Mouse (Mus musculus): ENCODE measurements around the gene Mtif3. TPM values are rescaled to one million over a fixed set of nuclear protein-coding genes. Genes with fewer than 3 reads are reported as not detected.
A peak's percentile ranks its signal among the peaks of the same experiment; 100 is the strongest.
"Not testable (repeated sequence)": the region's sequence is repeated elsewhere in the genome, so short reads cannot be mapped to it uniquely, and the experiment has no call there.

Gene Mtif3
- polyA plus RNA-seq, 1 experiment from 2014 or later = 25.9 TPM

- H3K27ac ChIP-seq = peak overlapping the region; percentile 61; the same call in 1 of the 2 replicates
- H3K9ac ChIP-seq (replicated peaks) = peak overlapping the region; percentile 85
- H3K9me3 ChIP-seq = no peaks in the 10 kb centered on the region; the same call in 1 of the 2 replicates
- H3K36me3 ChIP-seq = peaks cover 24% of the 10 kb centered on the region
- peak overlapping the region; percentile 81 for H3K4me3 ChIP-seq (replicated peaks)
- 24% methylated on average over 10 of the region's 10 CpGs for WGBS
- ATAC-seq = 0 out of 2 replicates have a peak, but pooled peaks have one; percentile 5
- peak overlapping the region; percentile 94 for H3K4me2 ChIP-seq (replicated peaks)
- 0 out of 2 replicates have a peak, but pooled peaks cover 5% of the 10 kb centered on the region for H3K27me3 ChIP-seq
- H3K4me1 ChIP-seq (replicated peaks) = peaks cover 14% of the 10 kb centered on the region
Measured at GRCm38 (mm10) chr5:146948041-146948507, 15.5 kb downstream of the Mtif3 start.

DNA sequence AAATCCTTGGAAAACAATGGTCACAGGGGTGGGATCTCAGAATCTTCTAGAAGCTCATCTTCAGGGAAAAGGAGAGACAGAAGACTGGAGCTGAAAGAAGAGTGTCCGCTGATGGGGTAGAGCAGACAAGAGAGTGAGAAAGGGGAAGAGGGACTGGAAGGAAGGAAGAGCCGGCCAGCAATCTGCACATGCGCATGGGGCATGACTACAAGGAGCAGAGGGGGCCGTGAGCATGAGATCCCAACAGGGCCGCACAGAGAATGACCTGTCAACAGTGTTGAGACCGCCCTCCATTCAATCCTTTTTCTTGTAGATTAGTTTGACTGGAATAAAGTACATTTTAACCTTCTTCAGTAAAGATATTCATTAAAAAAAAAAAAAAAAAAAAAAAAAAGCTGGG is 16.1 kb downstream of the Mtif3 start:
- Histone ChIP-seq H3K36me3 (peaks cover 18% of the 10 kb centered on the region), H3K9me3 (no peaks in the 10 kb centered on the region; the same call in 1 of the 2 replicates), H3K27ac (no peak overlapping the region), H3K4me2 (replicated peaks) (peak overlapping the region; percentile 94; the same call in 1 of the 2 replicates), H3K27me3 (0 out of 2 replicates have a peak, but pooled peaks cover 5% of the 10 kb centered on the region), H3K9ac (replicated peaks) (no peak overlapping the region), H3K4me1 (replicated peaks) (peaks cover 14% of the 10 kb centered on the region), H3K4me3 (replicated peaks) (no peak overlapping the region)
- 93% methylated on average over 6 of the region's 6 CpGs for WGBS
- ATAC-seq = no peak

DNA sequence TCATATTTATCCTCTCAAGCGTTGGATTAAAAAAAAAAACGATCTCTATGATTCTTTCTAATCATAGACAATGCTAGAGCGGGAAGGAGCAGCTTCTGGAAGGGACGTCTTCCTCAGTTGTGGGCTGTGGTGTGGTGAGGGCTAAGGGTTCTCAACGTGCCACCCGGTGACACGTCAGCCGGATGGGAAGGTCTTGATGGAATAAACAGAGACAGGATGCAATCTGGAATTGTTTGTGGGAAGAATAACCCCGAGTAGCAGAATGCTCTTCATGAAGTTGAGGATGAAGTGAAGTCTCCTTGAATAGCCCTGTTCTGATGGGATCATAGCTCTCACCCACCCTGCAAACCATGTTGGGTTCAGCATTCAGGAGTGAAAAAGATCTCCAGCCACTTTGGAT is 16.9 kb downstream of the Mtif3 start:
- Histone ChIP-seq H3K27ac (no peak overlapping the region), H3K4me3 (replicated peaks) (no peak overlapping the region), H3K4me1 (replicated peaks) (peaks cover 14% of the 10 kb centered on the region), H3K4me2 (replicated peaks) (no peak overlapping the region), H3K9ac (replicated peaks) (no peak overlapping the region), H3K9me3 (no peaks in the 10 kb centered on the region; the same call in 1 of the 2 replicates), H3K27me3 (0 out of 2 replicates have a peak, but pooled peaks cover 5% of the 10 kb centered on the region), H3K36me3 (peaks cover 10% of the 10 kb centered on the region)
- ATAC-seq = no peak
- WGBS = 88% methylated on average over 9 of the region's 9 CpGs

DNA sequence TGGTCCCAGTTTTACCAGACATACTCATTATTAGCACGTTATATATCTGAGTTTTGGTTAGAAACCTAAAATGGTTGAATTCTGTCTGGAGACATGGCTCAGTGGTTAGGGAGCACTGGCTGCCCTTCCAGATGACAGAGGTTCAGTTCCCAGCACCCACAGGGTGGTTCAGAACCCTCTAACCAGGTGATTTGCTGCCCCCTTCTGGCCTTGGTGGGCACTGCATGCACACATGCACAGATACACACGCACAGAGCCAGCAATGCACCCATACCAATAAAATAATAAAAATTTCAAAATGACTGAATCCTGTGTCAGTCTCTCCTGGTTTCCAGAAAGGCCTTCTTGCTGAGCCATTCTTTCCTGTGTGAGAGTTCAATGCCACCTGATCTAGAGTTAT is 19.0 kb downstream of the Mtif3 start:
- no peak overlapping the region for H3K27ac ChIP-seq
- H3K9me3 ChIP-seq = no peaks in the 10 kb centered on the region; the same call in 1 of the 2 replicates
- no peak overlapping the region for H3K4me2 ChIP-seq (replicated peaks)
- 97% methylated on average over 2 of the region's 2 CpGs for WGBS
- H3K4me3 ChIP-seq (replicated peaks) = no peak overlapping the region
- H3K27me3 ChIP-seq = 0 out of 2 replicates have a peak, but pooled peaks cover 5% of the 10 kb centered on the region
- no peaks in the 10 kb centered on the region for H3K36me3 ChIP-seq
- ATAC-seq = no peak
- H3K4me1 ChIP-seq (replicated peaks) = peaks cover 7% of the 10 kb centered on the region
- no peak overlapping the region for H3K9ac ChIP-seq (replicated peaks)

DNA sequence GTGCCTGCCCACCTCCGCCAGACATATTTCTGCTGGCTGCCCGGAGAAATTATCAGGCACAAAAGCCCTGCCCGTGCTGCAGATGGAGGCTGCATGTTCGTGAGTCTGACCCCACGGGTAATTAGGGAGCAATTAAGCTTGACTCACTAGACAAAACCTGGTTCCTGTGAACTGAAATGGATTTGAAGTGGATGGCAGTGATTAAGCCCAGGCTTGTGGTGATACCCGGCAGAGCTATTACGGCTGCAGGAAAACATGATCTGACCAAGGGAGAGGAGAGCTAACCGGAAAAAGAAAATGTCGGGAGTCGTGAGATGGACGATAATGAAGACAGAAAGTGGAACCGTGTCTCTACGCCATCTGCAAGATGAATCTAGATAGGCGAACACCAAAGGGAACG is 20.6 kb downstream of the Mtif3 start:
- Histone ChIP-seq H3K9ac (replicated peaks) (no peak overlapping the region), H3K27ac (no peak overlapping the region), H3K9me3 (no peaks in the 10 kb centered on the region; the same call in 1 of the 2 replicates), H3K36me3 (no peaks in the 10 kb centered on the region), H3K27me3 (0 out of 2 replicates have a peak, but pooled peaks cover 5% of the 10 kb centered on the region), H3K4me3 (replicated peaks) (no peak overlapping the region), H3K4me1 (replicated peaks) (no peaks in the 10 kb centered on the region), H3K4me2 (replicated peaks) (no peak overlapping the region)
- WGBS = 80% methylated on average over 15 of the region's 15 CpGs
- no peak for ATAC-seq

- not testable (repeated sequence) for H3K4me3 ChIP-seq (replicated peaks); H3K27ac ChIP-seq; H3K9ac ChIP-seq (replicated peaks); H3K4me2 ChIP-seq (replicated peaks); ATAC-seq; H3K36me3 ChIP-seq; H3K27me3 ChIP-seq; H3K9me3 ChIP-seq; H3K4me1 ChIP-seq (replicated peaks)
- WGBS = 13% methylated on average over 2 of the region's 2 CpGs
Measured at GRCm38 (mm10) chr5:146941939-146942338, 21.7 kb downstream of the Mtif3 start.

DNA sequence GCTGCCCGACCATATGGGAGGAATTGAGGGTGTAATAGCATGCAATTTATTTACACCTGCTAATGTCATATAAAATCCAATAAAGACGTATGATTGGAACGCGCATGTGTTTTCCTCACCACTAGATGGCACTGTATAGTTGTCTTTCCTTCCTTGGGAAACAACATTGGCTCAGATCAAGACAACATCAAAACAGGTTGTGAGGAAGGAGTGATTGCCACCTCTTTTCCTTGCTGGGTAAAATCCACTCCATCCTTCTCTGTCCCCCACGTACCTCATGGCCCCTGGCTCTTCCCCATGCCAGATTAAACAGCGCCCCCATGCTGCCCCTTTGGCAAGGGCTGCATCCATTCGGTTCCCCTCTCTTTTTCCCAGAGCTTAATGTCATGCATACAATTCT is 23.4 kb downstream of the Mtif3 start:
- no peaks in the 10 kb centered on the region; the same call in 1 of the 2 replicates for H3K9me3 ChIP-seq
- peak; percentile 52; the same call in 1 of the 2 replicates for ATAC-seq
- WGBS = 22% methylated on average over 7 of the region's 7 CpGs

GRCm38 (mm10) chr5:146939109-146939796 is 24.3 kb downstream of the Mtif3 start:
- Histone ChIP-seq H3K4me2 (replicated peaks) (no peak overlapping the region), H3K9me3 (no peaks in the 10 kb centered on the region), H3K4me3 (replicated peaks) (no peak overlapping the region), H3K9ac (replicated peaks) (no peak overlapping the region), H3K4me1 (replicated peaks) (no peaks in the 10 kb centered on the region), H3K27ac (no peak overlapping the region), H3K36me3 (no peaks in the 10 kb centered on the region), H3K27me3 (no peaks in the 10 kb centered on the region)
- WGBS = 82% methylated on average over 16 of the region's 16 CpGs
- ATAC-seq = 0 out of 2 replicates have a peak, but pooled peaks have one; percentile 61

More for the DNA sequence above, 23.4 kb downstream of the Mtif3 start:
- Histone ChIP-seq H3K9ac (replicated peaks) (no peak overlapping the region), H3K27ac (no peak overlapping the region), H3K27me3 (no peaks in the 10 kb centered on the region), H3K4me2 (replicated peaks) (no peak overlapping the region), H3K4me1 (replicated peaks) (no peaks in the 10 kb centered on the region), H3K36me3 (no peaks in the 10 kb centered on the region), H3K4me3 (replicated peaks) (no peak overlapping the region)

DNA sequence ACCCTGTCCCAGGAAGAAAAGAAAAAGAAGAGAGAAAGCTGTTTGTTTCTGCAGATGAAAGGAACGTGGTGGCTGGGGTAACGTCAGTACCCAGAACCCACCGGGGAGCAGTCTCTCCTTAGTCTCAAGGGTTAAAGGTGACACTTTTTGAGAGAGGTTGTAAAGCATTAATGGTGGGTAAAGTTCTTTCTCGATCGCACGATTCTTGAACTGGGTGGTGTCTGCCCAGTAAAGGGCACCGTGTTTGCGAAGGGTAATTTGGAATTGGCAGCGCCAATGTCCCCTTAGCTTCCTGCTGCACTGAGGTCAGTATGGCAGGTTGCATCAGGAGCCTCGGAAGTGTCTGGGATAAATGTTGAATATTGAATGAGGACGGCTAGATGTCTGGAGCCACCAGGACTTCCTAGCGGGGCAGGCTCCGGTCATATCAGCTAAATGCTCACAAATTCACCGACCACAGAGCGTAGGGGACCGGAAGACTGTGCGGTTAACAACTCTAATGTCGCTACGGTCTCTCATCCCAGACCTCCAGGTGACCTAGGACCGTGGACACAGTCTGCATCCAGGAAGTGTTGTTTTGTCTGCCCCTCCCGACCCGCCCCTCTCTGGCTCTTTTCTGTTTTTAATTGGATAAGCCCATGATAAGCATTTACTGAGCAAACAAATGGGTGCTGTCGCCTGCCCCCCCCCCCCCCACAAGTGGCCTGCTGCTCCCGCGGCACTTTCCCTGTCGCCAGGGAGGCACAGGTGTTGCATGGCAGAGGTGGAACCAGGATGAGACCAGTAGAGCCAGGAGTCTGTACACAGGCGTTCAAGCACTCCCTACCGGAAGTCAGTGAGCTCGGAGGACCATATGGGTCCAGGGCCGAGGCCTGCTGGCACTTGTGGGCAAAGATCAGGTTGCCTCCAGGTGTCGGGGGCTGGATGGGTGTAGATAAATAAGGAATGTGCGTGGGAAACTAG is 25.8 kb downstream of the Mtif3 start:
- Histone ChIP-seq H3K27me3 (no peaks in the 10 kb centered on the region), H3K4me1 (replicated peaks) (no peaks in the 10 kb centered on the region), H3K36me3 (no peaks in the 10 kb centered on the region), H3K4me2 (replicated peaks) (no peak overlapping the region), H3K9me3 (no peaks in the 10 kb centered on the region), H3K27ac (no peak overlapping the region), H3K9ac (replicated peaks) (no peak overlapping the region), H3K4me3 (replicated peaks) (no peak overlapping the region)
- WGBS = 88% methylated on average over 32 of the region's 32 CpGs
- no peak for ATAC-seq

GRCm38 (mm10) chr5:146933466-146933865 is 30.1 kb downstream of the Mtif3 start:
- WGBS = 87% methylated on average over 12 of the region's 12 CpGs
- Histone ChIP-seq H3K9me3 (no peaks in the 10 kb centered on the region), H3K4me2 (replicated peaks) (no peak overlapping the region), H3K27me3 (peaks cover 5% of the 10 kb centered on the region; the same call in 1 of the 2 replicates), H3K9ac (replicated peaks) (no peak overlapping the region), H3K4me1 (replicated peaks) (no peaks in the 10 kb centered on the region), H3K36me3 (no peaks in the 10 kb centered on the region), H3K4me3 (replicated peaks) (no peak overlapping the region), H3K27ac (no peak overlapping the region)
- no peak for ATAC-seq

DNA sequence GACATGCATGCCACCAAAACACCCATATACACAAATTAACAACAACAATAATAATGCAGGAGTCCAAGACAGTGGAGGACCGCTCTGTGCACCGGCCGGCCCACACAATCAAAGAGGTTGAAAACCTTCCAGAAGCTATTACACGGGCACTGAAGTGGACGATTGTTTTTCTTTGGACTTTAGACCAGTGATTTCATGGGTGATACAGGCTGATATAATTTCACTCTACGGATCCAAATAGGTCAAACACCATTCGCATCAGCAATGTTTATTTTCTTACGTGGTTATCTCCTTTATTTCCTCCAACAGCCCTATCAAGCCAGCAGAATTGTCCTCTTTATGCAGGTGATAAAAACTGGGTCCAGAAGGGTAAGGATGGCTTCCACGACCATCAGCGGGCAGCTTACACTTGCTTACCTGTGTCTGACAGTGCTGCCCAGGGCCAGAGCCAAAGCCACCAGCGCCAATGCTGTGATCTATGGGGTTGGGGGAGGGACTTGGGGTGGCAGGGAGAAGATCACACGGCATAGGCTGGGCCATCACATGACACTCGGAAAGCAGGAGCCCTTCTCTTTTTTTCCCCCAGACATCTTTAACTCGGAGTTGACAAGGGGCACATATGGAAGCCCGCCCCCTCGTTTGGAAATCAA is 31.6 kb downstream of the Mtif3 start:
- WGBS = 83% methylated on average over 16 of the region's 16 CpGs
- no peak overlapping the region for H3K9ac ChIP-seq (replicated peaks)
- H3K4me1 ChIP-seq (replicated peaks) = no peaks in the 10 kb centered on the region
- no peak for ATAC-seq
- no peak overlapping the region for H3K27ac ChIP-seq
- no peak overlapping the region for H3K4me3 ChIP-seq (replicated peaks)
- H3K27me3 ChIP-seq = peaks cover 5% of the 10 kb centered on the region; the same call in 1 of the 2 replicates
- H3K9me3 ChIP-seq = no peaks in the 10 kb centered on the region
- no peaks in the 10 kb centered on the region for H3K36me3 ChIP-seq
- H3K4me2 ChIP-seq (replicated peaks) = no peak overlapping the region
